Mouse (Mus musculus) brain, embryonic 14.5 days (tissue): Measurements from ENCODE around the gene Engase.

Source experiments
- CTCF ChIP-seq: fragments of 200-500 bp; IDR thresholded peaks from 2 replicates; pipeline ENCODE4 v1.5.1; 2012; ENCODE audit warnings: inconsistent platforms, mild to moderate bottlenecking, moderate library complexity, borderline replicate concordance; ENCODE audit not compliant: insufficient read depth, insufficient read length; ENCODE audit errors: extremely low read depth
- POLR2A ChIP-seq: fragments of 200-500 bp; IDR thresholded peaks from 2 replicates; pipeline ENCODE4 v1.6.1; 2012; ENCODE audit warnings: mild to moderate bottlenecking, inconsistent platforms, borderline replicate concordance; ENCODE audit not compliant: poor library complexity, insufficient read depth, insufficient read length, severe bottlenecking; ENCODE audit errors: extremely low read depth

DNA sequence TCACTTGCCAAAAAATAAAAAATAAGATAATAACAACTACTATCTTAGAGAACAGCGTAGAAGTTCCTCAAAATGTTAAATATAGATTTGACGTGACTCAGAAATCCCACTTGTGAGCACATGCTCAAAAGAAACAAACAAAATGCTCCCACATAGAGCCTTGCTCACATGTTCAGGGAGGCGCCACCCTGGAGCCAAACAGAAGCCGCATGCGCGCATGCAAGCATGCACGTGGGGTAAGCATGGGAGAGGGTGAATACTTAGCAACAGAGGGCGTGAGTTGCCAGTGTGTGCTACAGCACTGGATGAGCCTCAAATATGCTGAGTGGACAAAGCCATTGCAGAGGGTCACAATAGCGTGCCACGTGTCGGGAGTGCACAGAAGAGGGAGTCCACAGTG, 19.7 kb upstream of the Engase start:
- TF ChIP-seq CTCF, result no peak
- TF ChIP-seq POLR2A, result no peak
